Mouse (Mus musculus) intestine, postnatal 0 days (tissue): ENCODE data around the gene Rnpepl1. TPM values are rescaled to one million over a fixed set of nuclear protein-coding genes. Genes with fewer than 3 reads are reported as not detected.
A peak's percentile ranks its signal among the peaks of the same experiment; 100 is the strongest.

ENCODE experiments used
- ATAC-seq: fragments of 200-750 bp; cut with Nextera tagmentation; 2 replicates; pipeline ENCODE4 v1.8.0; 2017; ENCODE audit warnings: mild to moderate bottlenecking, moderate TSS enrichment, moderate library complexity
- H3K27ac ChIP-seq: fragments of 300-500 bp; sonication (generic); 2 replicates; pipeline ENCODE4 v1.5.1; 2014; ENCODE audit warnings: mild to moderate bottlenecking, low read depth, low read length, moderate library complexity
- H3K27me3 ChIP-seq: fragments of 300-500 bp; sonication (generic); replicated peaks from 2 replicates; pipeline ENCODE4 v1.6.1; 2014; ENCODE audit warnings: low read length, mixed read lengths; ENCODE audit not compliant: control insufficient read depth, insufficient read depth
- H3K36me3 ChIP-seq: fragments of 300-500 bp; sonication (generic); 2 replicates; pipeline ENCODE4 v1.6.1; 2014; ENCODE audit warnings: mild to moderate bottlenecking, moderate library complexity; ENCODE audit not compliant: control insufficient read depth, insufficient read depth
- H3K4me1 ChIP-seq: fragments of 300-500 bp; sonication (generic); replicated peaks from 2 replicates; pipeline ENCODE4 v1.6.1; 2014; ENCODE audit warnings: antibody characterized with exemption, low read length, mixed read lengths; ENCODE audit not compliant: control insufficient read depth, insufficient read depth
- H3K4me2 ChIP-seq: fragments of 300-500 bp; sonication (generic); replicated peaks from 2 replicates; pipeline ENCODE4 v1.6.1; 2014; ENCODE audit warnings: low read depth, mild to moderate bottlenecking, moderate library complexity
- H3K4me3 ChIP-seq: fragments of 300-500 bp; sonication (generic); 2 replicates; pipeline ENCODE4 v1.5.1; 2014; ENCODE audit warnings: low read depth, low read length
- H3K9ac ChIP-seq: fragments of 300-500 bp; sonication (generic); 2 replicates; pipeline ENCODE4 v1.6.1; 2014; ENCODE audit warnings: mild to moderate bottlenecking, low read depth, low read length
- H3K9me3 ChIP-seq: fragments of 300-500 bp; sonication (generic); 2 replicates; pipeline ENCODE4 v1.6.1; 2016; ENCODE audit warnings: mixed run types; ENCODE audit not compliant: control insufficient read depth
- CTCF ChIP-seq: sonication (generic); IDR thresholded peaks from 2 replicates; pipeline ENCODE4 v1.5.1; 2016; ENCODE audit warnings: low read depth, mild to moderate bottlenecking, control low read depth, antibody characterized with exemption, moderate library complexity
- WGBS: fragments of 180-500 bp; shearing (Covaris S2); extraction: QIAGEN DNeasy Blood & Tissue Kit; methylation state at CpG from one replicate; pipeline ENCODE4 v1.1.7; 2014; 5-methylcytosine and 5-hydroxymethylcytosine counted together
- polyA plus RNA-seq: library from polyadenylated mRNA; unstranded; fragments of >200 nt; fragmentation: Nextera tagmentation; extraction: Ambion mirVana; gene quantifications from 2 replicates; pipeline ENCODE4 v1.2.1, GENCODE M21; 2015

The Rnpepl1 gene
- polyA plus RNA-seq, 1 experiment from 2014 or later = 75.0 TPM

DNA sequence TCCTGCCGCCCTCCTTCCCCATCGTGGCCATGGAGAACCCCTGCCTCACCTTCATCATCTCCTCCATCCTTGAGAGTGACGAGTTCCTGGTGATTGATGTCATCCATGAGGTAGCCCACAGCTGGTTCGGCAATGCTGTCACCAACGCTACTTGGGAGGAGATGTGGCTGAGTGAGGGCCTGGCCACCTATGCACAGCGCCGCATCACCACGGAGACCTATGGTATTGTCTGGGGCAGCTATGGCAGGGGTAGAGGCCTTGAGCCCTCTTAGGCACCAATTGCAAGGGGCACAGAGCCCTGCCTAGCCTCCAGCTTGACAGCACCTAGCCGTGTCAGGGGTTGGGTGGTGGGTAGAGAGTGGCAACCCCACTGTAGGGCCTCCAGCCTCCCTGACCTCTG, 6.1 kb downstream of the Rnpepl1 start:
- no peak overlapping the region for H3K27ac ChIP-seq
- 95% methylated on average over 9 of the region's 9 CpGs for WGBS
- H3K9me3 ChIP-seq = no peaks in the 10 kb centered on the region
- H3K4me3 ChIP-seq = no peak overlapping the region
- TF ChIP-seq CTCF = no peak
- H3K9ac ChIP-seq = no peak overlapping the region
- no peak overlapping the region for H3K4me2 ChIP-seq
- H3K36me3 ChIP-seq = peaks cover 69% of the 10 kb centered on the region
- H3K27me3 ChIP-seq = no peaks in the 10 kb centered on the region
- ATAC-seq = no peak
- H3K4me1 ChIP-seq = peaks cover 7% of the 10 kb centered on the region; the same call in 1 of the 2 replicates

DNA sequence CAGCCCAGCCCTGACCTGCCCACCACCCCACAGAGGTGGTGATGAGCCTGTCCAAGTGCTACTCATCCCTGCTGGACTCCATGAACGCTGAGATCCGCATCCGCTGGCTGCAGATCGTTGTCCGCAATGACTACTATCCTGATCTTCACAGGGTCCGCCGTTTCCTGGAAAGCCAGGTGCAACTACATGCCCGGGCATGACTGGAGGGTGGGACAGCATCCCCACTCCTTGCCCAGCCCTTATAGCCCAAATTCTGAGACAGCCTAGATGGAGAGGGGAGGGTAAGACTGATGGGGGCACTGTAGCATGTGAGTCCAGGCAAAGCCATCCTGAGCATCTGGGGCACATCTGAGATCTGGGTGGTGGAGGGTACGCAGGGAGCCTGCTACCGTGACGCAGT, 8.6 kb downstream of the Rnpepl1 start:
- H3K9ac ChIP-seq = no peak overlapping the region
- no peak for TF ChIP-seq CTCF
- H3K4me1 ChIP-seq = peaks cover 4% of the 10 kb centered on the region; the same call in 1 of the 2 replicates
- ATAC-seq = no peak
- 94% methylated on average over 11 of the region's 11 CpGs for WGBS
- H3K27me3 ChIP-seq = no peaks in the 10 kb centered on the region
- peaks cover 64% of the 10 kb centered on the region for H3K36me3 ChIP-seq
- H3K27ac ChIP-seq = peak overlapping the region; percentile 88; the same call in 1 of the 2 replicates
- no peaks in the 10 kb centered on the region for H3K9me3 ChIP-seq
- H3K4me3 ChIP-seq = no peak overlapping the region
- H3K4me2 ChIP-seq = no peak overlapping the region

DNA sequence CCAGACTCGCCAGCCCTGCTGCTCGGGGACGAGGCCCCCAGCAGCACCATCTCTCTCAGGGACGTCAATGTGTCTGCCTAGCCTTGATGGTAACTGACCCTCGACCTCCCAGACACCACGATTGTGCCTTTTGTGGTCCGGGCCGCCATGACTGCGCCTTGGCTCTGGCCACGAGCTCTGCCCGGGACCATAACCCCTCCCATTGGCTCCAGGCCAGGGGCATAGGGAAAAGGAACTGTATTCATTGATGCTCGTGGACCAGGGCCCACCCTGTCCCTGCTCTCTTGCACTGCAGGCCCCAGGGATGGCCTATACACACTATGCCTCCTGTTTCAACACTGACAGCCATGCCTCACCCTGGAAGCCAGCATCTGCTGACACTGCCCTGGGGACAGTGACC, 9.2 kb downstream of the Rnpepl1 start:
- H3K27ac ChIP-seq = peak overlapping the region; percentile 88

DNA sequence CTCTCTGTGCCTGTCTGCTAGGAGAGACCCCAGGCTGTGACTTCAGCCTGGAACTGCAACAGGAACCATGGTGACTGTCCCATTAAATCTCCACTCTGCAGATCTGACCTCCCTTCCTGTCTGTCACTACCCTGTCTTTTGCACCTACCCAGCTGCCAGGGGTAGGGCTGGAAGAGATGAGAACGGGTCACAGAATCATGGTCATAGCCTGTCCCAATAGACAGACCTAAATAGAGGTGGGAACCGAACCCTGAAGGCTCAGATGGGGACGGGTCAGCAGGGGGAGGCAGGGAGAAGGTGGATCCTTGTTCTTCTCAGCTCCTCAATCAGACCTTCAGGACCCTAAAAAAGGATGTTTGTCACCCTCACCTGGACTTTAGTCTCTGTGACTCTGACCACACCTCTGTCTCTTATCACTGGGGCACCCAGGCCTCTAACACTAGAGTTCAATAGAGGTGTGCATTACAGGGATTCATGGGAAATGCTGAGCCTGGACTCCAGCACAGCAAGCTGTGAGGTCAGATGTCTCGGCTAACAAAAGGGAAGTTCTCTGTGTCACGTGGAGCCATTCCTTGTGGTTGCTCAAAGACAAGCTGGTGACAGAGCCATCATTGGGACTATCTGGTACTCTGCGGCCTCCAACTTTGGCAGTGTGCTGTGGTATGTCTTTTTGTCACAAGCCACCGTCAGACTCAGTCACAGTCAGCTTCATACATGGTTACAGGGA, 10.1 kb downstream of the Rnpepl1 start:
- peak; percentile 94 for ATAC-seq
- H3K4me2 ChIP-seq = no peak overlapping the region; the same call in none of the 2 replicates
- 56% methylated on average over 7 of the region's 7 CpGs for WGBS

More for the DNA sequence above, 9.2 kb downstream of the Rnpepl1 start:
- ATAC-seq = 0 out of 2 replicates have a peak, but pooled peaks have one; percentile 2
- Histone ChIP-seq H3K4me2 (no peak overlapping the region), H3K9ac (no peak overlapping the region), H3K27me3 (no peaks in the 10 kb centered on the region), H3K4me1 (peaks cover 4% of the 10 kb centered on the region; the same call in 1 of the 2 replicates), H3K4me3 (no peak overlapping the region), H3K9me3 (no peaks in the 10 kb centered on the region), H3K36me3 (peaks cover 58% of the 10 kb centered on the region)
- WGBS = 53% methylated on average over 12 of the region's 12 CpGs
- TF ChIP-seq CTCF = no peak

DNA sequence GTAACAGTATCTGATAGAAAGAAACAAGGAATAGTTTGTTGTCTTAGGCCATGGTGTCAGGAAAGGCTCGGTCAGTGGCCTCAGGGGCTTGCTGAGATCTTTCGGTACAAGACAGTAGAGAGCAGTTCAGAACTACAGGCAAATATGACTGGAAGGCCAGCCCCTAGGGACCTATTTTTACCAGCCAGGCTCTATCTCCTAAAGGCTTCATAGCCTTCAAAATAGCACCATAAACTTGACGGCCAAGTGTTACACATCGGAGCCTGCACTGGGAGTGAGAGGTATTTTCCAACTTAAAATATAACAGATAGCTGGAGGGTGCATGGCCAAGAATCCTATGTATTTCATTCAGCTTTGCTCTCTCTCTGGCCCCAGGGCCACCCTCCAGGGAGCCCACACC, 10.9 kb downstream of the Rnpepl1 start:
- Histone ChIP-seq H3K27ac (peak overlapping the region; percentile 73), H3K4me2 (no peak overlapping the region)
- WGBS = 84% methylated on average over 4 of the region's 4 CpGs

More for the DNA sequence above, 10.1 kb downstream of the Rnpepl1 start:
- Histone ChIP-seq H3K9ac (no peak overlapping the region), H3K9me3 (no peaks in the 10 kb centered on the region), H3K36me3 (peaks cover 50% of the 10 kb centered on the region), H3K4me3 (no peak overlapping the region), H3K4me1 (peaks cover 4% of the 10 kb centered on the region; the same call in 1 of the 2 replicates), H3K27ac (peak overlapping the region; percentile 88), H3K27me3 (no peaks in the 10 kb centered on the region)
- no peak for TF ChIP-seq CTCF

DNA sequence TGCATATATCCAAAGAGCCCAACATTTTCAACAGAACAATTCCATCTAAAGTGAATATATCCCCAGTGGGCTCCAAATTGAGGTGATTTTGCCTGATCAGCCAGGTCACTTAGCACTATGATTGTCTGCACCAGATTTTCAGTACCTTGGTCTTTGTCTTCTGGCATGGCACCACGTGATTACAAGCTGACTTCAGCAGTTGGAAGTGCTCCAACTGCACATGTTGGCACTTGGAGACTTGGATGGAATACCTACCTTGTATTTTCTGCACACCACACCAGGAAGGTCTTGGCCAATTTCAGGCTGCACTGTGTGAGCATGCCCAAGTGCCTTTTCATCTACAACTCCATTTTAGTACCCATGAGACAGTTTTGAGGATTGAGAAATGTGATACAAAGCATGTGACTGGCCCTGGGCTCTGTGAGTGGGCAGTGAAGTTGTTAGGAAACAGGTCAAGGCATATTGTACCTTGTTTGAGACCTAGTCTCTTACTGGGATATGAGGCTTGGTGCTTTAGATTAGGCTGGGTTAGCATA, 19.7 kb downstream of the Rnpepl1 start:
- no peak overlapping the region for H3K4me2 ChIP-seq
- no peak overlapping the region for H3K4me3 ChIP-seq
- no peak for ATAC-seq
- no peaks in the 10 kb centered on the region for H3K9me3 ChIP-seq
- H3K27ac ChIP-seq = no peak overlapping the region
- H3K36me3 ChIP-seq = no peaks in the 10 kb centered on the region
- H3K27me3 ChIP-seq = no peaks in the 10 kb centered on the region
- H3K4me1 ChIP-seq = no peaks in the 10 kb centered on the region; the same call in 1 of the 2 replicates
- no peak for TF ChIP-seq CTCF
- H3K9ac ChIP-seq = no peak overlapping the region
- 13% methylated on average over 1 of the region's 1 CpGs for whole genome bisulfite sequencing

More for the DNA sequence above, 10.9 kb downstream of the Rnpepl1 start:
- Histone ChIP-seq H3K9me3 (no peaks in the 10 kb centered on the region), H3K36me3 (peaks cover 42% of the 10 kb centered on the region), H3K4me3 (no peak overlapping the region), H3K9ac (no peak overlapping the region), H3K27me3 (no peaks in the 10 kb centered on the region), H3K4me1 (peaks cover 4% of the 10 kb centered on the region; the same call in 1 of the 2 replicates)
- TF ChIP-seq CTCF = no peak
- ATAC-seq = no peak
